Mouse (Mus musculus) mouse embryonic stem cell (cell line): Measurements from ENCODE around the gene Irf3.

Experiments used
- in situ Hi-C, 2 experiments: fragments of 300-500 bp; cut with MboI; formaldehyde crosslinking; loops; 1 replicate in 1 of 2; 3 replicates in 1 of 2; pipeline ENCODE4 v1.14.3; 2019 to 2020; ENCODE audit warnings: low sequenced_read_pairs in 2 of 2, low pct_unique_long_range_greater_than_20kb in 1 of 2, mixed read lengths in 1 of 2; ENCODE audit not compliant: unreplicated experiment in 1 of 2

Irf3 gene

GRCm38 (mm10) chr7:44997231-44997939 lies at the start of gene Irf3:
TSS of gene Irf3 (plus strand) at chr7:44997648.
- in situ Hi-C loops: no loop called here

GRCm38 (mm10) chr7:44949922-44950321 lies 47.5 kb upstream of the Irf3 start:
- in situ Hi-C loops: loop anchor here in 1 of 2 experiments (10.0 kb wide), 1 partner anchor 225 kb away; no protein-coding TSS in a partner anchor

- in situ Hi-C loops: loop anchor here in 1 of 2 experiments (10.0 kb wide), 1 partner anchor 227 kb away; no protein-coding TSS in a partner anchor
Measured at GRCm38 (mm10) chr7:44951960-44952359, 45.5 kb upstream of the Irf3 start.

DNA sequence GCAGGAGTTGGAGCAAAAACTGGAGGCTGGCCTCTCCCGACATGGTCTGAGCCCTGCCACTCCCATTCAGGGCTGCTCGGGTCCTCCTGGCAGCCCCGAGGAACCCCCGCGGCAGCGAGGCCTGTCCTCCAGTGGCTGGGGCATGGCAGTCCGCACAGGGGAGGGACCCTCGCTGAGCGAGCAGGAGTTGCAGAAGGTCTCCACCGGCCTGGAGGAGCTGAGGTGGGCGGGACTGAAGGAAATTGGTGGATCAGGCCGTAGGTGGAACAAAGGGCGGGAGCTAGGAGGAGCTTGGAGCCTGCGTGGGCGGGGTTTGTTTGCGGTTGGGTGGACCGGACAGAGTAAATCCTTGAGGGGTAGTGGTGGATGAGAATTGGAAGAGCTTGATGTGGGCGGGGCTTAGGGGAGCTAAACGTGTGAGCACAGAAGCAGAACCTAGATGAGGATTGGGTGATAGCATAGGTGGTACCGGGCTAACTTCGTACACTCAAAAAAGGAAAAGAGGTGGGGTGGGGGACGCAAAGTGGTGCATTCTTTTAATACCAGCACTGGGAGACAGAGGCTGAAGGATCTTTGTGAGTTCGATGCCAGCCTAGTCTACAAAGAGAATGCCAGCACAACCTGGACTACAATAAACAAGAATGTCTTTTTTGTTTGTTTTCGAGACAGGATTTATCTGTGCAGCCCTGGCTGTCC lies 44.7 kb upstream of the Irf3 start:
- in situ Hi-C loops: loop anchor here in 1 of 2 experiments (10.0 kb wide), 1 partner anchor 228 kb away; no protein-coding TSS in a partner anchor

DNA sequence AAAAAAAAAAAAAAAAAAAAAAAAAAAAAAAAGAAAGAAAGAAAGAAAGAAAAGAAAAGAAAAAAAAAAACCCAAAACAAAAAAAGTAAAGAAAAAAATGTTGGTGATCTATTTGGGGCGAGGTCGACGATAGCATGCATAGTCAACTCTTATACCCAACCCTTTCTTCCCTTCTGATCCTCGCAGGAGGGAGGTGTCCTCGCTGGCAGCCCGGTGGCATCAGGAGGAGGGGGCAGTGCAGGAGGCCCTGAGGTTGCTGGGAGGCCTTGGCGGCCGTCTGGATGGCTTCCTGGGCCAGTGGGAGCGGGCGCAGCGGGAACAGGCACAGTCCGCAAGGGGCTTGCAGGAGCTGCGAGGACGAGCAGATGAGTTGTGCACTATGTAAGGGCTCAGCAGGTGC lies 43.9 kb upstream of the Irf3 start:
- in situ Hi-C loops: loop anchor here in 1 of 2 experiments (10.0 kb wide), 1 partner anchor 229 kb away; no protein-coding TSS in a partner anchor

DNA sequence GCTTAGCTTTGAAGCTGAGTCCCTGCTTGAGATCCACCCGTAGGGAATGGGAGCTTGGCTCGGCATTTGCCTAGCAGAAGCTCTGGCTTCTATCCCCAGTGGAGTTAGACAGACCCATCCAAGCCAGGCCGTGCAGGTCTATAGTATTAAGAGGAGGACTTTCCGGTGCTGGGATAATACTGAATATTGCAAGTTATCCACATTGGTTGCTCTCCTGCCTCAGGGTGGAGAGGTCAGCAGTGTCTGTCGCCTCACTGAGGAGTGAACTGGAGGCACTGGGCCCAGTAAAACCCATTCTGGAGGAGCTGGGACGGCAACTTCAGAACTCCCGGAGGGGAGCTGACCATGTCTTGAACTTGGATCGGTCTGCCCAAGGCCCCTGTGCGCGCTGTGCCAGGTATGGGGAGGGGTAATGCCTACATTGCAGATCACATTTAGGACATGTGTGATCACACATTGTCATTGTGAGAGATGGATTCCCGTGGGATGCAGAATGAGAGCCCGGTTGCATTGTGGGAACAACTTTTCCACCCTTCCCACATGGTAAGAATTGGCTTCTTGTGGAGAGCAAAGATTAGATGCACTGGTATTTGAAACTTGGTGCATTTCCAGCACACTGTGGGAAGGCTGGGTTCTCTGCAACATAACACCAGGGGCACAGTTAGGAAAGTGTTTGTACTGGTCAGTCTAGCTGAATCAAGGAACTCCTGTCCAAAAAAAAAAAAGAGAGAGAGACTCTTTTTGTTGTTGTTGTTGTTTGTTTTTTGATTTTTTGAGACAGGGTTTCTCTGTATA lies 43.2 kb upstream of the Irf3 start:
- in situ Hi-C loops: loop anchor here in 1 of 2 experiments (10.0 kb wide), 1 partner anchor 229 kb away; no protein-coding TSS in a partner anchor

DNA sequence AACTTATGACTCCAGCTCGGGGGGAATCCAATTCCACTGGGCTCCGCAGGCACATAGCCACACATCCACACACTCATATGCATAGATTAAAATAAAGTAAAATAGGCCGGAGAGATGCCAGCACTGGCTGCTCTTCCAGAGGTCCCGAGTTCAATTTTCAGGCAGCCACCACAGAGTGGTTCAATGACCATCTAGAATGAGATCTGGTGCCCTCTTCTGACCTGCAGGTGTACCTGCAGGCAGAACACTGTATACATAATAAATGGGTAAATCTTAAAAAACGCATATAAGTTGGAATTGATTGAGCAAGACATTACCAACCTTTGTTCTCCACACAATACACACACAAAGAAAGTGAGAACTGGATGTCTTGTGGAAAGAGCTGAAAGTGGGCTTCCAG lies 41.8 kb upstream of the Irf3 start:
- in situ Hi-C loops: loop anchor here in 1 of 2 experiments (10.0 kb wide), 1 partner anchor 231 kb away; no protein-coding TSS in a partner anchor

- in situ Hi-C loops: loop anchor here in 1 of 2 experiments (10.0 kb wide), 1 partner anchor 231 kb away; no protein-coding TSS in a partner anchor
Measured at GRCm38 (mm10) chr7:44956266-44956665, 41.2 kb upstream of the Irf3 start.

DNA sequence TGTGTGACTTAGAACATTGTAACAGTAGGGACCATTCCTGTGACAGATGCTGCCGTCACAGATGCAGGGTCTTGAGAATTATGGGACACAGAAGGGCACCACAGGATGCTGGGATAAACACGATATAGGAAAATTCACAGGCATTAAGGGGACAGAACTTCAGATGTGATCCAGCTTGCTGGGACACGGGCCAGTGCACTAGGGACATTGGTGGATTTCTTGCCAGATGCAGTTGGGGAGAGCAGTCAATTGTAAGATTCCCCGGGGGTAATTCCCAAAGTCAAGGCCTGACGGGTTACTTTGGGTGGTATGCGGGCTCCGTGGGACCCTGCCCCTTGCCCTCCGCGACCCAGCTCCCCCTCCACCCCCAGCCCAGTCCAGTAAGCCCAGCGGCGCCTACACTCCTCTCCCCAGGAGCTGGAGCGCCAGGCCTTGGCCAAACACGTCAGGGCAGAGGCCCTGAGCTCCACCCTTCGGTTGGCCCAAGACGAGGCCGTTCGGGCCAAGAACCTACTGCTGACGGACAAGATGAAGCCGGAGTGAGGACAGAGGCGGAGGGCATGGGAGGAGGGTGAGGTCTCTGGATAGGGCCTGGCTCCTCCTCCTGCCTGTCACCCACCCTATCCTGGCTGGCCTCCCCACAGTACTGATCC lies 40.1 kb upstream of the Irf3 start:
- in situ Hi-C loops: loop anchor here in 1 of 2 experiments (10.0 kb wide), 1 partner anchor 233 kb away; no protein-coding TSS in a partner anchor

DNA sequence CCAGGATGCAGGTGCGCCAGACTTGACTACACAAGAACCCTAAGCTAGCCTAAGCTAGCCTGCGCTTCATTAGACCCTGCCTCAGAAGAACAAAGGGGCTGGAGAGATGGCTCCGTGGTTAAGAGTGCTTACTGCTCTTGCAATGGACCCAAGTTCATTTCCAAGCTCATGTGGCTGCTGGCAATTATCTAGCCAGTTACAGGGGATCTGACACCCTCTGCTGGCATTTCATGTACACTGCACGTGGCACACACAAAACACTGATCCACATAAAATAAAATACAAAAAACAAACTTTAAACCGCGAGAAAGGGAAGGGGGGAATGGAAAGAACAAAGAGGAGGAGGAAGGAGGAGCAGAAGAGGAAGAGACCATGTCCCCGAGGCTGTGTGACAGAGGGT lies 39.2 kb upstream of the Irf3 start:
- in situ Hi-C loops: loop anchor here in 1 of 2 experiments (10.0 kb wide), 1 partner anchor 233 kb away; no protein-coding TSS in a partner anchor

DNA sequence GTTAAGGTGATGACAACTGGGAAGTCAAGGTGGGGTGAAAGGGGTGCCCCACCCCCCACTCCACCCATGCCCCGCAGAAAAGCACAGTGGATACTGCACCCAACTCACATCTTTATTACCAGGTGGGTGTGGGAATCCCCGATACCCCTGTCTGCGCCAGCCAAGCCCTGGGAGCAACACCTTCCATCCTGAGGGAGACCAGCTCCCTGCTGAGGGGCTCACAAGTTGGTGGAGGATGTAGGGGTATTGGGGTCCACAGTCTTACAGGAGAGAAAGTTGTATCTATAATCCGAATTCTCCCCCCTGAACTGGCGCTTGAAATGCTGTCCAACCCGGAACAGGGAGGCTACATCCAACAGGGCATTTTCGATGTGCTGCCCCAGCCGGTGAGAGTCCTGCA lies 38.2 kb upstream of the Irf3 start:
- in situ Hi-C loops: loop anchor here in 1 of 2 experiments (10.0 kb wide), 1 partner anchor 234 kb away; no protein-coding TSS in a partner anchor

GRCm38 (mm10) chr7:44959874-44960511 lies 37.5 kb upstream of the Irf3 start:
- in situ Hi-C loops: loop anchor here in 1 of 2 experiments (10.0 kb wide), 1 partner anchor 235 kb away; no protein-coding TSS in a partner anchor

DNA sequence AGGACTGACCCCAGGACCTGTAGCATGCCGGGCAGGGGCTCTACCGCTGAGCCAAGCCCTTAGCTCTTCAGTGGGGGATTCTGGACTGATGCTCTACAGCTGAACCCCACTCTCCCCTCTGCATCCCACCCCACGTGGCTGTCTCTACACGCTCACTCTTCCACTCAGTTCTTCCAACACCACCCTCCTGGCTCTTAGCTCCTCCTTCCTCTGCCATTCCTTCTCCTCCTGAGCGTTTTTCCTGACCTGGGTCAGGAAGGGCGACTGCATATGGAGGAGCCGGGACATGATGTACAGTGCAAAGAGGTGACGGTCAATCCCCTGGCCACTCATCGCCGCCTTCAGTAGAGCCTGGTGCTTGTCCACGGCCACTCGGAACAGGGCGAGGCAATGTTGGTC lies 36.9 kb upstream of the Irf3 start:
- in situ Hi-C loops: no loop called here

GRCm38 (mm10) chr7:44962337-44962736 lies 35.1 kb upstream of the Irf3 start:
- in situ Hi-C loops: no loop called here

DNA sequence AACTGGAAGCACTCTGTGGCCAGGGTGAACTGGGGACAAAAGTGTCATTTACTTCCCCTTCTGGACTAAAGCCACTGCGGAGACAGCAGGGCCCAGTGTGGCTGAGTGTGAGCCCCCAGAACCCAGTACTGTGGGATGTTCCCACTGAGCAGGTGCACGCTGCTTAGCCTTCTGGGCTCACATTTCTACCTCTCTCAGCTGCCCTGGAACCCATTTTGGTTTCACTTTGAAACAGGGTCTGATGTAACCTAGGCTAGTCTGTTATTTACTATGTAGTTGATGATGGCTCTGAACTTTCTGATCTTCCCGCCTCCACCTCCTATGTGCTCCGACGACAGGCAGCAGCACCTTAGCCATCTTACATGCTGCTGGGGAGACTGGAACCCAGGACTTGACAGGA lies 34.6 kb upstream of the Irf3 start:
- in situ Hi-C loops: no loop called here

DNA sequence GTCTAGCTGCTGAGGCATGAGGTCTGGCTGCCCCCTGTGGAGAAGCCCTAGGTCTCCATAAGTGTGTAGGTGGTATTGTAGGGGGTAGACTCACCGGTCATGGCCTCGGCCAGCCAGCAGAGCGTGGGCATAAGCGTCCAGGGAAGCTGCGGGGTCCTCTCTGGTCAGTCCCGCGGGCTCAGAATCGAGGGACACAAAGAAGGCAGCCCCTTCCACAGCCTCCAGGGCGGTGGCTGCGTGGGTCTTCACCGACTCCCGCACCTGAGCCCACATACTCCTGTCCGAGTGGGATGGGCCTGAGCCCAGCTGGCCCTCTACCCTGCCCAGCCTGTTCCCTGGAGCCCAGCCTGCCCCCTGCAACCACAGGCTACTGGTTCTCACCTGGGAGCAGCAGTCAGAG lies 32.5 kb upstream of the Irf3 start:
- in situ Hi-C loops: no loop called here

GRCm38 (mm10) chr7:44965975-44966374 lies 31.5 kb upstream of the Irf3 start:
- in situ Hi-C loops: no loop called here
